In the genomic region with DNA sequence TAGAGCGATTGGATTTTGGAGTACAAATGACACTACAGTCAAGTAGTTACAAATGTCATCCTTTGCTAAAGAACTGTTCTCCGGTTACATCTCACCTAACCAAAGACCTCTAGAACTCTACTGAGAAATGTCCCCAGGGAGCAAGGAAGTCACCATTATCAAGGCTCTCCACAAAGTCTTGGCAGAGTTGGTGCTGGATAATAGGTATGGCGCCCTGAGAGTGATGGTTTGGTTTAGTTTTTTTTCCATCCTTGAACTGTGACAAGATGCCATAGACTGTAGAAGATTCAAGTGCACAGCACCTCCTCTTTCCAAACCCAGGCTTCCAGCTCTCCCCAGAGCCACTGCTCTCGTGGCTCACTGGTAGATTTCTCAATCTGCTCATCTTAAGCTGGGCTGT, we compare ENCODE assay signal across 37 mouse cellular contexts. TPM values are rescaled to one million over a fixed set of nuclear protein-coding genes. Genes with fewer than 3 reads are reported as not detected.
"Had no signal": no experiment of that assay in that cellular context is flagged by ENCODE, and none has a peak within 500 bp of the region (broad histone marks: within the 10 kb centered on the region; RNA-seq: fewer than 3 reads in every experiment).

No protein-coding gene starts in this region.

- H3K9me3 ChIP-seq: limb, embryonic 10.5 days; limb, embryonic 12.5 days; limb, embryonic 13.5 days; limb, embryonic 15.5 days; liver, embryonic 12.5 days; liver, embryonic 13.5 days; liver, embryonic 15.5 days; lung, embryonic 15.5 days; midbrain, embryonic 10.5 days; midbrain, embryonic 12.5 days; midbrain, embryonic 13.5 days; midbrain, embryonic 15.5 days; neural tube, embryonic 12.5 days had no signal

- H3K27me3 ChIP-seq: limb, embryonic 12.5 days; limb, embryonic 13.5 days; limb, embryonic 15.5 days; liver, embryonic 12.5 days; liver, embryonic 13.5 days; liver, embryonic 15.5 days; lung, embryonic 15.5 days; megakaryocyte, embryonic 14.5 days; midbrain, embryonic 12.5 days; midbrain, embryonic 13.5 days; midbrain, embryonic 15.5 days; neural tube, embryonic 12.5 days had no signal

- H3K27ac ChIP-seq: left cerebral cortex, adult 2 months; limb, embryonic 10.5 days; limb, embryonic 12.5 days; limb, embryonic 13.5 days; limb, embryonic 15.5 days; liver, embryonic 12.5 days; liver, embryonic 13.5 days; liver, embryonic 14.5 days; liver, embryonic 15.5 days; lung, embryonic 15.5 days; macrophage; midbrain, embryonic 10.5 days; midbrain, embryonic 12.5 days; midbrain, embryonic 13.5 days; midbrain, embryonic 15.5 days; neural tube, embryonic 12.5 days had no signal

- H3K4me2 ChIP-seq: limb, embryonic 12.5 days; limb, embryonic 13.5 days; limb, embryonic 15.5 days; liver, embryonic 11.5 days; liver, embryonic 12.5 days; liver, embryonic 13.5 days; liver, embryonic 15.5 days; lung, embryonic 14.5 days; lung, embryonic 15.5 days; midbrain, embryonic 11.5 days; midbrain, embryonic 12.5 days; midbrain, embryonic 13.5 days; midbrain, embryonic 15.5 days; neural tube, embryonic 12.5 days had no signal

- H3K9ac ChIP-seq: limb, embryonic 12.5 days; limb, embryonic 13.5 days; limb, embryonic 15.5 days; liver, embryonic 12.5 days; liver, embryonic 13.5 days; liver, embryonic 14.5 days; liver, embryonic 15.5 days; liver, postnatal 0 days; lung, embryonic 14.5 days; lung, embryonic 15.5 days; midbrain, embryonic 12.5 days; midbrain, embryonic 13.5 days; midbrain, embryonic 15.5 days; neural tube, embryonic 12.5 days had no signal

- H3K4me1 ChIP-seq: limb, embryonic 10.5 days; limb, embryonic 13.5 days; limb, embryonic 15.5 days; liver, embryonic 12.5 days; liver, embryonic 13.5 days; liver, embryonic 15.5 days; lung, embryonic 15.5 days; megakaryocyte, embryonic 14.5 days; midbrain, embryonic 12.5 days; midbrain, embryonic 13.5 days; midbrain, embryonic 15.5 days; neural tube, embryonic 12.5 days had no signal

- H3K36me3 ChIP-seq: limb, embryonic 10.5 days; limb, embryonic 12.5 days; limb, embryonic 13.5 days; limb, embryonic 15.5 days; liver, embryonic 12.5 days; liver, embryonic 13.5 days; liver, embryonic 15.5 days; midbrain, embryonic 10.5 days; midbrain, embryonic 12.5 days; midbrain, embryonic 13.5 days; midbrain, embryonic 15.5 days; neural tube, embryonic 12.5 days had no signal

- H3K4me3 ChIP-seq: left cerebral cortex, adult 2 months; limb, embryonic 10.5 days; limb, embryonic 12.5 days; limb, embryonic 13.5 days; limb, embryonic 15.5 days; liver, embryonic 12.5 days; liver, embryonic 13.5 days; liver, embryonic 15.5 days; lung, embryonic 15.5 days; megakaryocyte, embryonic 14.5 days; midbrain, embryonic 10.5 days; midbrain, embryonic 12.5 days; midbrain, embryonic 13.5 days; midbrain, embryonic 15.5 days; myocyte; neural tube, embryonic 12.5 days had no signal

- ATAC-seq: liver, embryonic 12.5 days; liver, postnatal 0 days; lung, postnatal 0 days; midbrain, embryonic 13.5 days; midbrain, embryonic 15.5 days; midbrain, embryonic 16.5 days had no signal

- DNase-seq: left cerebral cortex, postnatal 4 days; liver; liver, embryonic 13.5 days; liver, postnatal 0 days; lung, adult 18-20 months; lung, adult 2 months; lung, embryonic 14.5 days; lung, postnatal 10 days; lung, postnatal 36 days; lung, postnatal 4 days; midbrain, embryonic 14.5 days had no signal

RNA-seq across cellular contexts. Expression of a gene that starts 25.4 kb away (rescaled TPM):
- polyA plus RNA-seq: limb, embryonic 10.5 days; limb, embryonic 11.5 days; limb, embryonic 12.5 days; limb, embryonic 13.5 days; liver, adult 2 months; liver, embryonic 11.5 days; liver, embryonic 12.5 days; liver, embryonic 13.5 days; liver, embryonic 14.5 days; liver, embryonic 15.5 days; liver, embryonic 16.5 days; liver, postnatal 0 days; macrophage; midbrain, embryonic 10.5 days; midbrain, embryonic 11.5 days; midbrain, embryonic 12.5 days; midbrain, embryonic 13.5 days; midbrain, embryonic 14.5 days; midbrain, embryonic 15.5 days; midbrain, embryonic 16.5 days; midbrain, postnatal 0 days; myocyte; neural tube, embryonic 11.5 days; neural tube, embryonic 12.5 days had no signal

RNA-seq across cellular contexts. Expression of a gene that starts 26.9 kb away (rescaled TPM):
- polyA plus RNA-seq: macrophage, myocyte had no signal

RNA-seq across cellular contexts. Expression of a gene that starts 53.9 kb away (rescaled TPM):
- polyA plus RNA-seq: lung, adult 2 months; macrophage; midbrain, embryonic 14.5 days; midbrain, embryonic 15.5 days; myocyte had no signal
